Mouse (Mus musculus): ENCODE data around the gene 3300002I08Rik. TPM values are rescaled to one million over a fixed set of nuclear protein-coding genes. Genes with fewer than 3 reads are reported as not detected.
"Not testable (repeated sequence)": the region's sequence is repeated elsewhere in the genome, so short reads cannot be mapped to it uniquely, and the experiment has no call there.

The 3300002I08Rik gene
- total RNA-seq (2021) = 1 to 10 TPM; 8.1 to 9.0 TPM
- long read RNA-seq, experiment 1, partial matches to known transcripts = 0 of 5 reads
- long read RNA-seq, experiment 1, other reads (novel, unspliced or antisense) = 5 of 5 reads
- long read RNA-seq, experiment 2, partial matches to known transcripts = 1 of 5 reads
- long read RNA-seq, experiment 2, other reads (novel, unspliced or antisense) = 4 of 5 reads

GRCm38 (mm10) chr2:150362113-150362877, at the start of gene 3300002I08Rik:
Gene 3300002I08Rik, minus strand, starts transcription at chr2:150362765.
- DNase-seq (ENCODE audit: low spot score in 2 of 2) = peak; percentile 87 to 90

GRCm38 (mm10) chr2:150412146-150412545, 49.6 kb upstream of the 3300002I08Rik start:
- DNase-seq (ENCODE audit: low spot score in 2 of 2) = not testable (repeated sequence)

GRCm38 (mm10) chr2:150390198-150390597, 27.6 kb upstream of the 3300002I08Rik start:
- DNase-seq (ENCODE audit: low spot score in 2 of 2) = no peak

GRCm38 (mm10) chr2:150385553-150386106, 23.1 kb upstream of the 3300002I08Rik start:
- DNase-seq (ENCODE audit: low spot score in 2 of 2) = not testable (repeated sequence)

- DNase-seq (ENCODE audit: low spot score in 2 of 2) = no peak
Observed at GRCm38 (mm10) chr2:150362878-150363229, 289 bp upstream of the 3300002I08Rik start.

- not testable (repeated sequence) for DNase-seq (ENCODE audit: low spot score in 2 of 2)
Observed at GRCm38 (mm10) chr2:150357136-150357535, 5.4 kb downstream of the 3300002I08Rik start.

- DNase-seq (ENCODE audit: low spot score in 2 of 2) = no peak
Observed at GRCm38 (mm10) chr2:150323402-150323801, 39.2 kb downstream of the 3300002I08Rik start, which contains the start of gene Gm10130. Gene Gm10130, plus strand, starts transcription at chr2:150323702.

DNA sequence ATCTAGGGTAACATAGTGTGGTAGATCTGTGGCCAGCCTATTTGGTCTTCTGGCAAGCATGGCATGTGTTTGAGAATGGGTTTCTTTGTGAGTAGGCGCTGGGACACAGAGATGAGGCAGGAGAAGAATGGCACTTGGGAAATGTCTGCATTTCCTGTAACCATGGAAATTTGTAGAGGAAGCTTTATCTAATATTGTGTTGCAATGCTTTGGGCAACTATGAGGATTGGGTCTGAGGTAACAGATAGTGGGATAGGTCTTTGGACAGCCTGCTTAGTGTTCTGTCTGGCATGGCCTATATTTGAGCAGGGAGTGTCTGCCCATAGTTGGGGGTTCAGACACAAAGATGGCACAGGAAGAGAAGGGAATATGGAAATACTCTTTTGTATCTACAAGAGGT, 43.6 kb downstream of the 3300002I08Rik start:
- no peak for DNase-seq (ENCODE audit: low spot score in 2 of 2)

DNA sequence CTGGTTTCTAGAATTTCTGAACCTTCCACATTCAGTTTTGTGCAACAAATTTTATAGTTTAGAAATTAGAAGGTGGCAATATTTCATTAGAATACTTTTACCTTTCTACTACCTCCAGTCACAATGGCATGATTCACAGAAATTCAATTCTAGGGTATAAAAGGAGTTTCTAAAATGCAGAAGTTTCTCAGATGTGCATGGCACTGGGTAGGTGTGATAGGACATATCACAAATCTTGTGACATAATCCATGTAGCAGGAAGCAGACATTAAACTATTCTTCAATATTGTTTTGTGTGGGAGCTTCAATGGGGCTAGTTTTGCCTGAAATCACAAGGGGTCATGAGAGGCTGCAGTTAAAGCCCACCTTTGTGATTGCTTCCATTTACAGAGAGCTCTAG, 46.4 kb downstream of the 3300002I08Rik start:
- DNase-seq (ENCODE audit: low spot score in 2 of 2) = no peak

DNA sequence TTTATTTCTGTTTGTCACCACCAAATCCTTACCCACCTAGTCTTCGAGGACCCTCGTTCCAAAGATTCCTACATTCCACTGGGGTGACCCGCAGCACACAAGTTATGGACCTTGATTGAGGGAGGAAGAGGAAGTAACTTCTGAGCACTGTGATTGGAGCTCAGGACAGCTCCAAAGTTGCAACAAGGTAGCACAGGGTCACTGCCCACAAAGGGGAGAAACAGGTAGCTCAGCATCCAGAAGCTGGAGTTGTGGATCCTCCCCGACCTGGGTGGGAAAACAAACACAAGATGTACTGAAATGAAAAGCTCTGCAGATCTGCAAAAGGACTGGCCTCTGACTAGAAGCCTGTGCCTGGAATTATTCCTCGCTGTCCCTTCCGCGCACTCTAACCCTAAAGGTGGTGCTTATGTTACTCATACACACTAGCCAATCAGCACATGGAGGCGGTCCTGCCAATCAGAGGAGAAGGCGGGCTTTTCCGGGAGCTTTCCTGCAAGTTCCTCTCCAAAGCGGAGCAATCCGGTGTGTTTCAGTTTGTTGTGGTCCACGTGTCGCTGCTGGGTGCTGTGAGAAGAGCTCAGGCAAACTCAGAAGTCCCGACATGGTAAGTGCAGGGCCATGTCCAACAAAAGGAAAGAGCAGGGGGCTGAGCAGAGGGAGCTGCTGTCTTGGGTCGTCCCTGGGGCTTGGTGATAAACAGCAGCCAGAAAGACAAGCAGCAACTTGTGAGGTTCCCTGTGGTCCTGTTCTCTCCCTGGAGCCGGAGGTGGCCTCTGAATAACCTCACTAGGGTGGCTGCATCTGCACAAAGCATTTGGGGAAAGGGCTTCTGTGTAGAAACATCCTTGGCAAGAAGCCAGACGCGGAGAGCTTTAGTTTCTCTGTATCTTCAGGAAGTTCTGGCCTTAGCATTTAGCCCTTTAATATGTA, 51.3 kb downstream of the 3300002I08Rik start:
- peak; percentile 88 to 89 for DNase-seq (ENCODE audit: low spot score in 2 of 2)

DNA sequence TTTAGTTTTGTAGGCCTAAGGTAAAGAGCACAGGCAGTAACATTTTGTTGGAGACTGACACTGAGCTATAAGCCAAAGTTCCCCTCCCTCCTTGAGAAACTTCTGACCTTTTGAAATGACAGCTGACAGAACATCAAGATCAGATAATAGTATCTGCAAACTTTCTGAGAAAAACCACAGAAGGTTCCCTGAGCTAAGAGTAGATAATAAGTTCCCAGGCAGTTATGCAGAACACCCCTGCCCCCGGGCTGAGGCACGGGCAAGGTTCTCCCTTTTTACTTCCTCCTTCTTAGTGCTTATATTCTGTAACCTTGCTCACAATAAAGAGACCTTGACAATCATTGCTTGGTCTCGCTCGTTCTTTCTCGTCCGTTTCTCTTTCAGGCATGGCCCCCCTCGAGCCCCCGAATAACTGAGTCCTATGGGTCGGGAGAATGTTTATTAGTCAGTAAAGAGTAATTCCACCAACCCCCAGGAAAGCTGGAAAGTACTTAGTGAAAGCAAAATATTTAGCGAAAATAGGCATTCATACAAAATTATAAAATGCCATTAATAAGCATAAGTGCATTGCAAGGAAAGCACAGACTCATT, 55.3 kb downstream of the 3300002I08Rik start:
- DNase-seq (ENCODE audit: low spot score in 2 of 2) = no peak

- no peak for DNase-seq (ENCODE audit: low spot score in 2 of 2)
Observed at GRCm38 (mm10) chr2:150299096-150299495, 63.5 kb downstream of the 3300002I08Rik start.

DNA sequence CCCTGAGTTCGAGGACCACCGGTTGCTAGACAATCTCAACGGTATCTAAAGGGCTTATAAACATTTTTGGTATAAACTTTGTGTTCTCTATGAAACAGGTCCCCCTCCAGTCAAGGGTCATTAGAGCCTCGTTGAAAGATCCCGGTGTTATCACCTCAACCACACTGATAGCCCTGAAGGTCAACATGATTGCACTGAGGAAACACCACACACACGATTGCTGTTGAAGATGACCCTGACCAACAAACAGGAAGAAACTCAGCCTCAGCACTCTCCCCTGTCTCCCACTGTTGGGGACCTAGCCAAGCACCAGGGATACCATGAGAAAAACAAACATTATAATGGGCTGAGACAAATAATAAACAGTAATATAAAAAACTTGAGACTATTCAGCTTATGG, 68.9 kb downstream of the 3300002I08Rik start:
- no peak for DNase-seq (ENCODE audit: low spot score in 2 of 2)

Other genes starting within 250 kb of the 3300002I08Rik start
- 10 to 100 TPM; 10.1 to 11.0 TPM for gene Zfp120, start 226.1 kb downstream of the 3300002I08Rik start, total RNA-seq (2021)
- gene Gm10770, start 183.1 kb downstream of the 3300002I08Rik start, total RNA-seq (2021) = not detected
- gene Gm14139, start 181.0 kb downstream of the 3300002I08Rik start, total RNA-seq (2021) = not detected
- gene Zfp937, start 144.7 kb downstream of the 3300002I08Rik start, total RNA-seq (2021) = 10 to 100 TPM; 10.0 to 11.6 TPM
- 1 to 10 TPM; 7.8 to 8.2 TPM for gene Gm21994, start 107.2 kb downstream of the 3300002I08Rik start, total RNA-seq (2021)
- gene Gm14124, start 105.2 kb downstream of the 3300002I08Rik start, total RNA-seq (2021) = under 1 TPM; 0.21 to 0.28 TPM
- gene Gm10130, start 39.1 kb downstream of the 3300002I08Rik start, total RNA-seq (2021) = 1 to 10 TPM; 2.0 to 2.2 TPM
- gene Zfp442, start 88.7 kb upstream of the 3300002I08Rik start, total RNA-seq (2021) = 1 to 10 TPM; 7.7 to 8.0 TPM
- under 1 TPM in 1 of 2 experiments, not detected in 1; 0.23 TPM for gene Zfp345, start 122.3 kb upstream of the 3300002I08Rik start, total RNA-seq (2021)
- gene Cst7, start 207.7 kb upstream of the 3300002I08Rik start, total RNA-seq (2021) = not detected
- gene Apmap, start 245.8 kb upstream of the 3300002I08Rik start, total RNA-seq (2021) = 10 to 100 TPM; 53.5 to 59.9 TPM

Measured in left cerebral cortex, adult 18-20 months (tissue).